Mouse (Mus musculus) inflammation-experienced regulatory T-cells, adult 6 months (primary cell): Measurements from ENCODE around the gene Ptger1. TPM values are rescaled to one million over a fixed set of nuclear protein-coding genes. Genes with fewer than 3 reads are reported as not detected.

Source experiments
- ATAC-seq: one replicate; pipeline ENCODE4 v1.8.0; 2017
- polyA plus RNA-seq, 3 experiments: library from polyadenylated mRNA; unstranded; fragments of 100-300 nt; shearing (Covaris generic); gene quantifications; one replicate each; pipeline ENCODE4 v1.2.1; 2017

Ptger1 gene
- polyA plus RNA-seq, 3 experiments from 2014 or later = 0.60 to 1.2 (median 1.1) TPM

DNA sequence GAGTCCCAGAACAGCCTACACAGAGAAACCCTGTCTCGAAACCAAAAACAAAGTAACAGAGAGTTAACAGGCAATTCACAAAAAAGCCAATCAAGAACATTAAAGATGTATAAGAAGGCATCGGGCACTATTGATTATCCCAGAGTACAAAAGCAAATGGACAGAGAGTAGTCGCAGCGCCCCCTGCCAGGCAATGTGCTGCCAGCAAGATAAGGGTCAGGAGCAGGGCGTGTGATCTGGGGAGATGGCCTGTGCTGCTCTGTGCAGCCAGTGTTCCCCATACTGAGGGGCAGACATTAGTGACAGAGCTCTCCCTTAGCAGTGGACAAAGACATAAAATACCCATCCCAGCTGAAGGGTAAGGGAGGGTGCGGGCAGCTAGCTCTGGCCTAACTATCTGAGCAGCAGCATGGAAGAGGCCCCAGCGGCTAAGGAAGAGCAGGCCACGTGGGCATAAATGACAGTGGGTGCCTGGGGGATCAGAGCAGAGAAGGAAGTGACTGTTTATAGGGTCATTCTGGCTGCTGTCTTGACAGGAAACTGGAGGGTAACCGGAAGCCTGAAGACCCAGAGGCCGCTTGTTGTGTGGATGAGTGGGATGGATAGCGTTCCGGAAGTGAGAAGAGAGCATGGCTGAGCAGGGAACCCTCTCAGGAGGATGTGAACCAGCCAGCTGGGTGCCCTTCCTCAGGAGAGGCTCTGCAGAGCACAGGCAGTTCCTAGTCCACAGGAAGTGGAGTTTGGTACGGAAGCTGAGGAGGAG lies 9.8 kb upstream of the Ptger1 start:
- no peak for ATAC-seq

DNA sequence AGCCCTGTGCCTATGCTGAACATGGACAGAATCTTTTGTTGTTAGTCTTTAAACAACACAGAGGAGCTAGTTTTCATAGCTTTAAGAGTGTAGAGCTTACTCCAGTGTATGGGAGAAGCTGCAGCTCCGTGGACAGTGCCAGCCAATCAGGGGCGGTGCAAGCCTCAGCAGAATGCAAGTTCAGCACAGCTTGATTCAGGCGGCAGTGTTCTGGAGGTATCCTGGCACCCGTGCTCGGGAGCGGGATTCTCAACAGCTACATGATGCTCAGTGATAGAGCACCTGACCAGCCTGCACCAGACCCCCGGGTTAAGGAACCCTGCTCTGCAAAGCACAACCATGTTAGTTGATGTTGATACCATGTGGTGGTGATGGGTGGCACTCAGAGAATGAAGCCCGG lies 5.9 kb upstream of the Ptger1 start:
- no peak for ATAC-seq

DNA sequence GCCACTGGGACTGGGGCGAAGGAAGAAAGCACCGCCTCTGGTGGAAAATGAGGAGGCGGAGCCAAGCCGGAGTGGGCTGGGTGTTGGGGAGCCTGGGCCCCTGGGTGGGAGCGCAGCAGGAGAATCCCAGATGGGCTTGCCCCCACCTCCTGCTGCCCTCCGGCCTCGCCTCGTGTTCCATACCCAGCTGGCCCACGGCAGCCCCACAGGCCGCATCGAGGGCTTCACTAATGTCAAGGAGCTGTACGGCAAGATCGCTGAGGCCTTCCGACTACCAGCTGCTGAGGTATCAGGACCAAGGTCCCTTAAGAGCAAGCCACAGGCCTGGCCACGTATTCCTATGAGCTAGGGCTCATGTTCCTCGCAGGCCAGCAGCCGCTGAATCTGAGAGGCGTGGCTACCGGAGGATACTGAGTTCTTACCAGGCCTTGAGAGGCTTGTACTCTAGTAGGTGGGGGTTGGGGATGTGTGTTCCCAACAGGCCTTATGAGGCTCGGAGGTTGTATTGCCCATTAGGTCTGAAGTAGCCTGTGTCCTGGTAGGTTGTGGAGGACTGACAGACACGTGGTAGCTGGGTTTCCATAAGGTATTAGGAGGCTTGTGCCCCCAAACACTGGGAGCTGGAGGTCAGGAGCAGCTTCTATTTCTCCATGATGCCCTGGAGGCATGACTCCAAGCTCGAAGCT lies 5.3 kb upstream of the Ptger1 start:
- ATAC-seq = no peak

DNA sequence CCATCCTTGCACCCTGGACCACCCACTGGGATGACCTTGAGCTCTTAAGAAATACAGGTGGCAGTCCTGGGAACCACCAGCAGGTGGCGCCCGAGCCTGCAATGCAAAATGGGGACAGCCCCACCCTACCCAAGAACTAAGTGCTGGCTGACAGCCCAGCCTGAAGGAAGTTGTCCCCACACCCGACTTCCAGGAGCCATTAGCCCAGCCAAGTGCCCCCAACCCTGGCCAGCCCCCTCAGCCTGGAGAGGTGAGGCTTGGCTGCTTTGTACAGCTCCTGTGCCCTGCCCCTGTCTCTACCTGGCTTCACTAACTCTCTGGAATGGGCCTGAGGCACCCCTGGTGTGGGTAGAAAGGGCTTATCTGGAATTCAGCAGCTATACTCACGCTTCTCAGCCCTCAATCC lies 4.1 kb upstream of the Ptger1 start:
- peak; percentile 79 for ATAC-seq

DNA sequence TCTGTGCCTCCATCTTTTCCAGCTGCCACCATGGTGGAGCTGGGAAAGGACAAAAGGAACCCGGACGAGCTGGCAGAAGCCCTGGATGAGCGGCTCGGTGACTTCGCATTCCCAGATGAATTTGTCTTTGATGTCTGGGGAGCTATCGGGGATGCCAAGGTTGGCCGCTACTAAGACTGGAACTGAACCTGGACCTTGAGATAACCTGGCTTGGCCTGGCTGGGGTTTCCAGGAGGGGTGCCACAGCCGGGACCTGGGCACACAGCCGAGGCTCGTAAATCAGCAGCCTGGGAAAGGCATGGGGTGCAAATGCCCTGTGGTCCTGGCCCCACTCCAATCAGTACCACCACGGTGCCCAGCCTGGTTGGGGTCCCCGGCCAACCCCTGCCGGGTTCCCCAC lies 2.4 kb upstream of the Ptger1 start:
- no peak for ATAC-seq

DNA sequence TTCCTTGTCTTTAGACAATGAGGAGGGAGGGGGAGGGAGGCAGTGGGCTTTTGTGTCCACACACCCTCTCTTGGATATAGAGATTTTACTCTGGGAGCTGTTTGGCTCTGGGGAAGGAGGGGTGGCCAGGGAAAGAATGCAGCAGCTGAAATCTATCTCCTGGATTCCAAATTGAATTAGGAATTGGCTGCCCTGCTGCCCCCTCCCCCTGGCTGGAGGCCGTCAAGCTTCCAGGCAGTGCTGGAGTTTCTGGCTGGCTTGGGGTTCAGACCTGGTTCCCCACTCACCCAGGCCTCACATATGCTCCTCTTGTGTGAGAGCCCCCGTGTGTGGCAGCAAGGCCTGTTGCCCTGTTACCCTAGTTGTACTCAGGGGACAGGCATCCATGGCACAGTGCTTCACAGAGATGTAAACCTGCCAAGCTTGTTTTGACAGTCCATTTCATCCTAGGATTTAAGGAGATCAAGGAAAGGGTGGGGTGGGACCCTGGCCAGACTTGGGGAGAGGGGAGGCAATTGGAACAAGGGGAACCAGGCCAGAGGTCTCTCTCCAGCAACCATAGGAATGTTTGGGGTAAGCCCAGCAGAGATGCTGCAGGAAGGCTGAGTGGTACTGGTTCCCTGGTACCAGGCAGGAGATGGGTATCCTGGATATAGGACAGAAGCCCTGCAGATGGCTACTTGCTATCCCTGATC lies 1.4 kb upstream of the Ptger1 start:
- no peak for ATAC-seq

DNA sequence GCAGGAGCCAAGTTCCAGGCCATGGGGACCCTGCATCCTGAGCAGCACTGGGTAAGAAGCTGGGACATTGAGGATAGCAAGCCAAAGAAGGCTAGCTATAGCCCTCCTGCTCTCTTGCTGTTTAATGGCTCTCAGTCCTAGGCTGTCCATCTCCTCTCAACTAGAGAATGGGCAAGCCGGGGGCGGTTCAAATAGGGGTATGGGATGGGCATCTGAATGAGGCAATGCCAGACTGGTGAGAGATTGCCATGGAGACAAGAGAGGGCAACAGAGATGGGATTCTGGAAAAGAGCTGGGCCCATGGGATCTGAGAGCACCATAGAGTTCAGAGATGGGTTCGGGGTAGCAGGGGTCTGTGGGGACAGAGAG lies 372 bp downstream of the Ptger1 start:
- ATAC-seq = no peak

DNA sequence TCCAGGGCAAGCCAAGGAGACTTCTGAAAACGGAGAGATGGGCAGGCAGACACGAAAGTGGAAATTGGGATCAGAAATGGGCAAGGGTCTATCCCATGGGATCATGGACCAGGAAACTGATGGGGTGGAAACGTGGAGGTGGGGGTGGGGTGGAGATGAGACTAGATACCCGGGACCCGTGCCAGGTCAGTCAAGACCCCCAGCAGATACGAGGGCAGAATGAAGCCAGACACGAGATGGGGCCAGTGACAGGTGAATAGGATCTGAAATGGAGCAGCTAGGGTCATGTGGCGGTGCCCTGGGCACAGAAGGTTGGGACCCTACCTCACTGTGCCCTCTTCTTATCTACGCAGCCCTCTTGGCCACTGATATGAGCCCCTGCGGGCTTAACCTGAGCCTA lies 1.0 kb downstream of the Ptger1 start:
- no peak for ATAC-seq

DNA sequence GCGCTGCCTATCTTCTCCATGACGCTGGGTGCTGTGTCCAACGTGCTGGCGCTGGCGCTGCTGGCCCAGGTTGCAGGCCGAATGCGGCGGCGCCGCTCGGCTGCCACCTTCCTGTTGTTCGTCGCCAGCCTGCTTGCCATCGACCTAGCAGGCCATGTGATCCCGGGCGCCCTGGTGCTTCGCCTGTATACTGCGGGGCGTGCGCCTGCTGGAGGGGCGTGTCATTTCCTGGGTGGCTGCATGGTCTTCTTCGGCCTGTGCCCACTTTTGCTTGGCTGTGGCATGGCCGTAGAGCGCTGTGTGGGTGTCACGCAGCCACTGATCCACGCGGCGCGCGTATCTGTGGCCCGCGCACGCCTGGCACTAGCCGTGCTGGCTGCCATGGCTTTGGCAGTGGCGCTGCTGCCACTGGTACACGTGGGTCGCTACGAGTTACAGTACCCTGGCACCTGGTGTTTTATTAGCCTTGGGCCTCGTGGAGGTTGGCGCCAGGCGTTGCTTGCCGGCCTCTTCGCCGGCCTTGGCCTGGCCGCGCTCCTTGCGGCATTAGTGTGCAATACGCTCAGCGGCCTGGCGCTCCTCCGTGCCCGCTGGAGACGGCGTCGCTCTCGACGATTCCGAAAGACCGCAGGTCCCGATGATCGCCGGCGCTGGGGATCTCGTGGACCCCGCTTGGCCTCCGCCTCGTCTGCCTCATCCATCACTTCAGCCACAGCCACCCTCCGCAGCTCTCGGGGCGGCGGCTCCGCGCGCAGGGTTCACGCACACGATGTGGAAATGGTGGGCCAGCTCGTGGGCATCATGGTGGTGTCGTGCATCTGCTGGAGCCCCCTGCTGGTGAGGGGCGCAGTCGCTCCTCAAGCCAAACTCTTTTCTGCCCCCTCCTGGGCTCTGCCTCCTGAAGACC lies 1.8 kb downstream of the Ptger1 start:
- ATAC-seq = no peak

DNA sequence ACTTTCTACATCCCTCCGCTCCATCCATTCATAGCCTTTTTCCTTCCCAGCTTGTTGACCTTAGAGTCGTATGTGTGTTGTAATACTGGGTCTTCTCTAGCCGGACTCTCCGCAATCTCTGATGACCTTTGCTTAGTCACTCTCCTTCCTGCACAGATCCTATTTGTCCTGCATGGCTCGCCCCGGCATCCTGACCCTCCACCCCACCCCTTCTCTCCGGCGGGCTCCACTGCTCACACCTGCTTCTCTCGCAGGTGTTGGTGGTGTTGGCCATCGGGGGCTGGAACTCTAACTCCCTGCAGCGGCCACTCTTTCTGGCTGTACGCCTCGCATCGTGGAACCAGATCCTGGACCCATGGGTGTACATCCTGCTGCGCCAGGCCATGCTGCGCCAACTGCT lies 2.5 kb downstream of the Ptger1 start:
- no peak for ATAC-seq

DNA sequence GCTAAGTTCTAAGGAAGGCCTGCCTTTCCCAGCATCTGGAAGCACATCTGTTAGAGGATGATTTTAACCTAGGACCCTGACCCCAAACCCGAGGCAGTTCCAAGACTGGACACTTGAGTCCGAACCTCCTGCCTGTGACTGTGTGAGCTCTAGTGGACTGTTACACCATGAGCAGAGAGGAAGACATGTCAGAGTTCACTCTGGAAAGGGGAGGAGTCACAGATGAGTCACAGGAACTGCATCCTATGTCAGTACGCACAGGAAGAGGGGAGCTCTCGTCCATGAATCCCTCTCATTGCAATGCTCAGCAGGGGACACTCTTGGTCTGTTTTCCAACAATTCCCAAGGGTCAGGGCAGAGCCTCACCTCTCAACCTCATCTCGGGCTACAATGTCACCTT lies 6.5 kb downstream of the Ptger1 start:
- ATAC-seq = no peak

DNA sequence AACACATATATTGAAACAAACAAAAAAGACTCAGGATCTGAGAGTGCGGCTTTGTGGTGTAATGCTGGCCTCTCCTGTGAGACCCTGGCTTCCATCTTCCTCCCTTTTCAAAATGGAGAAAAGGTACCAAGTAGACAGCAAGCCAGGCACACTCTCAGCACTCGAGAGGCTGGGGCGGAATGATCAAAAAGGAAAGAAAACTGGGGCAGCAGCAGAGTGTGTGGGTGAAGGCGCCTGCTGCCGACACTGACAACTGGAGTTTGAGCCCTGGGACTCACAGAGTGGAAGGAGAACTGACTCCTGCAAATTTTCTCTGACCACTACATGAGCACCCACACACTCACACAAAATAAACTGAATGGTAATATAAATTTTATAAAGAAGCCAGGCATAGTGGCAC lies 8.0 kb downstream of the Ptger1 start:
- no peak for ATAC-seq

DNA sequence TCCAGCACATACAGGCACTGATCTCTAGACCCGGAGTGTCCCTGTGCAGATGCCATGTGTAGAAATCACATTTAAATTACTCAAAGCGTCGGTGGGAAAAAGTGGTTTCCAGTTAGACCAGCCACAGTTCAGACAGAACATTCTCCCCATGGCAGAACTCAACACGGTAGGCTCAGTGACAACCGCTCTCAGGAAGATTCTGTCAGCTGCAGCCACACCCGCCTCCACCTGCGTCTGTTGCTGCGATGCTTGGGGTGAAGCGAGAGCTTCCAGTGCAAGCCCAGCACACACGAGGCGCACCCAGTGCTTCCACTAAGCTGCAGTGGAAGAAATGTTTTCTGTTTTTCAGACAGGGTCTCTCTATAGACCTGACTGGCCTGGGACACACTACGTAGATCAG lies 13.4 kb downstream of the Ptger1 start:
- ATAC-seq = no peak

DNA sequence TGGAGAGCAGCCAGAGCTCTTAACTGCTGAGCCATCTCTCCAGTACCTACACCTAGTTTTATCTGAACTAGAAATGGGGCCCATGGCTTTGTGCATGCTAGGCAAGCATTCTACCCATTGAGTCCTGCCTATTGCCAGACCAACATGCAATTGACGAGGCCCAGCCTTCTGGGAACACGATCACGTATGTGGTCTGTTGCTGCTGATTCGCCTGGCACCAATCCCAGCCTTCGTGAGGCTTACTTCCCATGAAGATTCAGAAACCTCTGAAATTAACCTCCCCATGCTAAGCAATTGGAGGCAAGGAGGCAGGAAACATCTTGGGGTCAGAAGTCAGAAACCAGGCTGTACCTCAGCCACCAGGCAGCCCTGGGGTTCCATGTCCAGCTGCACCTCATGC lies 14.1 kb downstream of the Ptger1 start:
- ATAC-seq = no peak

DNA sequence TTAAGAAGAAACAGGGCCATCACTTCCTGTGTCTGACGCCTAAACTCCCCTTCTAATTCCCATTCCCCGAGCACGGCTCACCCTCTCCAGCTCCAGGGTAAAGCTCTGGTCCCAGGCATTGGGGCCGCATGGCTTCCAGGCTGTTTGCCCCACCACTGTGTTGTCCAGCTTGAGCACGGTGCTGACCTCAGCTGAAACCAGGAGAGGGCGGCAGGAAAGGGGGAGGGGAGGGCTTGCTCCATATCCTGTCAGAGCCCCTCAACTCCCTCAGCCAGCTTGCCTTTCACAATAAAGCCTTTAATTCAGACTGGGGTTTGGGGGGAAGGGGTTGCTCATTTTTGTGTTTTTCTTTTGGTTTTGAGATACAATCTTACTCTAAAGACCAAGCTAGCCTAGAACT lies 14.6 kb downstream of the Ptger1 start:
- no peak for ATAC-seq

DNA sequence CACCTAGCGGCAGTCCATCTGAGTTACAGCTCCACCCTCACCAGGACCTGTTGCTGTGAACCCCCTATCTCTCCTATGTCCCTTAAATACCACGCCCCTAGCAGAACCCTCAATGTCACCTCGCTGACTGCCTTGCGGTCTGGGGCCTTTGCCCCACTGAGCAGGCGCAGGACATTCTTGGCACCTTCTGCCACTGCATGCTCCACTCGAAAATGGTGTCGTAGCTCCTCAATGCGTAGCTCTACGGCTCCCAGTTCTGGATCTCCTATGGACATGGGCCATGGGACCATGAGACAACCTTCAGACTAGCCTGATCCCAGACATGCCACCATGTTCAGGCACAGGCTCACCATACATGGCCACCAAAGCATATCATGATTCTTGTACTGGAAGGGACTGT lies 18.0 kb downstream of the Ptger1 start:
- no peak for ATAC-seq

DNA sequence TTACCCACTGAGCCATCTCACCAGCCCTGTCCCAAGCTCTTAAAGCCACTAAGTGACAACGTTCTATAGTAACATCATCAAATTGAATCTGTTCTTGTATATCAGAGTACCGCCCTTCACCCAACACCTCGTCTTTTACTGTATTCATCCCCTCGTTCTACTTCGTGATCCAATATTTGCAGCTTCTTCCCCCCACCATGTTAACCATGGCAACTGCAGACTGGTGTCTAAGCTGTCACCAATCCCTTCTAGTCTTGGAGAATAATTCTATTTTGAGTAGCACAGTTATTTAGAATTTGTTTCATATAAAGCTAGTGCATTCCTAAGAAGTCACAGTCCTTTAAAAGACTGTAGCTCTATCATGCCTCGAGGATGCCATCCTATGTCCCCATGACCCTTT lies 22.8 kb downstream of the Ptger1 start:
- no peak for ATAC-seq

DNA sequence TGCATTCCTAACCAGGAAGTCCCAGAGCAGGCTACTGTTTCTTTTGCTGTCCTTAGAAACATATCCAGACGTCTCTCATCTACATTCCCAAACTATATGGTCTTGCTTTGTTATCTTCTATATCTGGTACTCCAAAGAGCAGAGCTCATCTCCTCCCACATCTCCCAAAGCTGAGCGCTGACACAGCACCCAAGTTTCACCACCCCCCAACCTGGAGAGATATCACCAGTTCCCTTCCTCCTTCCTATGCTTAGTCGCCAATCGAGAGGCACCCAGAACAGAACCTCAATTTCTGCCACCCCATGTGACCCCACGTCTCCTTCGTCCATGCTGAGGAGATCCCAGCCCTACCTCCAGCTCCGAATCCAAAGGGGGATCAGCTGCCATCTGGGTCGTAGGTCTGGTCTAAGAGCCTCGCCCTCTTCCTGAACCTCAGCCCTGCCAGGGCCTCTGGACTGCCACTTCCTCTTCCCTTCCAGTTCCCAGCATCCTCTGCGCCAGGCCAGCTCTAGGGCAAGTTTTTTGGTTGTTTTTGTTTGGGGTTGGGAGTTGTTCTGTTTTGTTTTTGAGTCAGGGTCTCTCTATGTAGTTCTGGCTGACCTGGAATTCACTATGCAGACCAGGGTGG lies 27.2 kb downstream of the Ptger1 start:
- ATAC-seq = no peak

DNA sequence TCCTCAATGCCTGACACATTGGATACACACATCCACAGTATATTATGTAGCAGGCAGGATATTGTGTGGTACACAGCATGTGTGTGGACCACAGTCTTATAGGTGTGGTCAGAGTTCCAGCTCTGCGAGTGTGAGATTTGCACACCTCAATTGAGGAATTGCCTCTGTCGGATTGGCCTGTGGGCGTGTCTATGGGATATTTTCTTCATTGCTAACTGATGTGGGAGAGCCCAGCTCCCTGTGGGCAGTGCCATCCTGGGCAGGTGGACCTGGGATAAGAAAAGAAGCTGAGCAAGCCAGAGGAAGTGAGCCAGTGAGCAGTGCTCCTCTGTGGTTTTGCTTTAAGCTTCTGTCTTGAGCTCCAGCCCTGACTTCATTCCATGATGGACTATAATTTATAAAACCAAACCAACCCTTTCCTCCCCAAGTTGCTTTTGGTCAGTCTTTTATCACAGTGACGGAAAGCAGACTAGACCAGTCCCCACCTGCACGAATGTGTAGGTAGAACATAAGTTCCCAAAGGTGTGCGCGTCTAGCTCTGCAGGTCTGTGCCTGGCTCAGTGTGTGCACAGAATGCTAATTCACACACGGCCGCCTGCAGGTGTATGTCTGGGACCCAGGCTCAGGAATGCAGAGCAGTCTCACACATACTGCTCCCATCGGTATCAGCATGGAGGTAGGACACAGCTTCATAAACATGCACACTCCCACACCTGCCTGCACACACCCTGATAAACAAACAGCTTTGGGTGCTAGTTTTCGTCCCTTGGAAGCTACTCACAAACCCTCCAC lies 28.1 kb downstream of the Ptger1 start:
- no peak for ATAC-seq

DNA sequence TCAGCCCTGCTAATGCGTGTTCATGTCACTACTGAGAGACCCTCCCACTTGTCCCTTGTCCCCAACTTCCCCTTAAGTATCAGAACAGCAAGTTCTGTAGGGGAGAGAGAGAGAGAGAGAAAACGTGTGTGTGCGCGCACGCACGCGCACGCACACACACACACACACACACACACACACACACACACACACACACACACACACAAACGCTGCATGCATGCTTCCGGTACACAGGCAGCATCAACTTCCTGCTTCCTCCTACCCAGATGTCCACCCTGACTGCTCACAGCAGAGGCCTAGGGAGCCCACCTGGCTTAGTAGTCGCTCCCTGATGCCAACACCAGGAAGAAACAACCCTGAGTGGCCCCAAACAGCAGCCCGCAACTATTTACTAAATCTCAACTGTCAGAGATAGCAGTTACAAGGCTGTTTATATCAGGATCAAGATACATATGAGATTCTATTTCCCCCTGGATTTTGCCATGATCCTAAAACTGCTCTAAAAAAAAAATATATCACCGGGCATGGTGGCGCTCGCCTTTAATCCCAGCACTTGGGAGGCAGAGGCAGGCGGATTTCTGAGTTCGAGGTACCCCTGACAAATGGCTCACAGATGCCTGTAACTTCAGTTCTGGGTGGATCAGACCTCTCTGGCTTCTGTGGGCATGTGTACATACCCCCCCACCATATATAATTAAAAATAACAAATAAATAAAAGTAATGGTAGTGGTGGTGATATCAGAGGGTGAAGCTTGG lies 29.1 kb downstream of the Ptger1 start:
- ATAC-seq = no peak
